Mouse (Mus musculus) kidney, adult 11 months (tissue): Measurements from ENCODE around the gene Nthl1.
A peak's percentile ranks its signal among the peaks of the same experiment; 100 is the strongest.
"Not testable (repeated sequence)": the region's sequence is repeated elsewhere in the genome, so short reads cannot be mapped to it uniquely, and the experiment has no call there.

Experiments
- DNase-seq: peaks from one replicate; pipeline ENCODE4 v3.0.0; 2022

Gene Nthl1

DNA sequence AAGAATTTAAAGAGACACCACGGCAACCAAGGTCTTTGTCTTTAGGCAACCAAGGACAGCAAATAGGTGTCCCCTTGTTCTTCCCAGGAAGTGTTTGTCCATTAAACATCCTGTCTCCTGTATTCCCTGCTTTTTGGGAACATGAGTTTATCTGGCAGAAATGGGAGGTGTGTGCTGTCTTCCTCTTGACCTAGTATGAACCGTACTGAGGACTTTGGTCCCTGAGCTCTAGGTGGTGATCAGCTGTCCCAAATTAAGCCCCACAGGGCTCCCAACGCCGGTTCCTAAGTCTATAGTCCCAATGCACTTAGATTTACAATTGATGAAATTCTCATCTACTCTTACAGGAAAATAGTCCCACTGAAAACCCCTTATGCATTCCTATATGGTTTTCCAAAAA, 18.3 kb downstream of the Nthl1 start:
- no peak for DNase-seq

DNA sequence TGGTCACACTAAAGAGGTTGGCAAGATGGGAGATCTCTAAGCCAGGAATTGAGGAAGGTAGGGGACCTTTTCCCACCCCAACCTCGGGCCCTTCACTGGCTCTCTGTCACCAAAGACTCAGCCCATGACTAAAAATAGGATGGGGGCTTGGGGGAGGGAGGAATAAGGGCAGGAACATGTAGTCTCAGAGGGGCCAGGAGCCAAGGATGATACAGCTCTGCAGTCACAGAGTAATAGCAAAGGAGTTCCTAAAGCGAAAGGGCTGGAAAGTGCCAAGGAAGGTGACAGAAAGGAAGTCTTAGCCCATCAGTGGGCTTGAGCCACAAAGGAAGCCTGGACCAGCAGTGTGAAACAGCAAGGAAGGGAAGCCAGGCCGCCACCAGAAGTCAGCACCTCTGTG, 19.4 kb downstream of the Nthl1 start:
- DNase-seq: no peak

DNA sequence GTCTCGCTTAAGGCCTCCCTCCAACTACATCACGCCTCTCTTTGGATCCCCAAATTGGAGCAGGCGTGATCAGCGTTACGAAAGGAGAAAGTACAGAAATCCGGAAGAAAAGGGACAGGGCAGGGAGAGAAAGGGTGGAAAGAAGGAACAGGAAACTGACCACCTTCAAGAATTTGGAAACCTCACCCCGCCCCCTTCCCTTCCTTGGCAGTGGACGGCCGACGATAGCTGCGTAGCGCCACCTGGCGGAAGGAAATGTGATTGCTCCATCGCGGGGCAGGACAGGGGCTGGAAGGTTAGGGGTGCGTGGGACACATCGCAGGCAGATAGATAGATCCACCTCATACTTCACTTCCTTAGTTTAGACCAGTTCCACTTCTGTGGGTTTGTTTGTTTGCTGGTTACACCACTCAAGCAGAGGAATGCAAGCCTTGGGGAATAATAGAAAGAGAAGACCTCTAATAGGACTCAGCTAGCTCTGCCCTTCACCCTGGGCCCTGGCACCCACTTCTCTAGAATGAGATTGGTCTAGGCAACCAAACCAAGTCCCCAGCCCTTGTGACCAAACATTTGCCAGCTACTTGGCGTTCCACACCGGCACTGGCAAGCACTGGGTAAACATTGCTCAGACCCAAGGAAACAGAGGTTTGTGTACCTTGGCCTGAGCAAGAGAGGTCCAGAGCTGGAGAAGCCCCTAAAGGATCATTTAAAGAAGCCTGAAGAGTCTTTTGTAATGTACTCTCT, 21.7 kb downstream of the Nthl1 start:
- peak; percentile 57 for DNase-seq

DNA sequence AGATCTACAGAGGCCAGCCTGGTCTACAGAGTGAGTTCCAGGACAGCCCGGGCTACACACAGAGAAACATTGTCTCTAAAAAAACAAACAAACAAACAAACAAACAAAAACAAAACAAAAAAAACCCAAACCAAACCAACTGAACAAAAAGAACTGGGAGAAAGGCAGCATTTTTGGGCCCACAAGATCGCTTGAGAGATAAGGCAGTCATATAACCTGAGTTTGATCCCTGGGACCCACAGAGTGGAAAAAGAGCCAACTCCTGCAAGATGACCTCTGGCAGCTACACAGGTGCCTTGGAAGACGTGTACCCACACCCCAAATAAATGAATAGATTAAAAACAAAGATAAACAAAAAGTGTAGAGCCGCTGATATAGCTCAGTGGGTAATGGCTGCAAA, 22.5 kb downstream of the Nthl1 start:
- DNase-seq: no peak

DNA sequence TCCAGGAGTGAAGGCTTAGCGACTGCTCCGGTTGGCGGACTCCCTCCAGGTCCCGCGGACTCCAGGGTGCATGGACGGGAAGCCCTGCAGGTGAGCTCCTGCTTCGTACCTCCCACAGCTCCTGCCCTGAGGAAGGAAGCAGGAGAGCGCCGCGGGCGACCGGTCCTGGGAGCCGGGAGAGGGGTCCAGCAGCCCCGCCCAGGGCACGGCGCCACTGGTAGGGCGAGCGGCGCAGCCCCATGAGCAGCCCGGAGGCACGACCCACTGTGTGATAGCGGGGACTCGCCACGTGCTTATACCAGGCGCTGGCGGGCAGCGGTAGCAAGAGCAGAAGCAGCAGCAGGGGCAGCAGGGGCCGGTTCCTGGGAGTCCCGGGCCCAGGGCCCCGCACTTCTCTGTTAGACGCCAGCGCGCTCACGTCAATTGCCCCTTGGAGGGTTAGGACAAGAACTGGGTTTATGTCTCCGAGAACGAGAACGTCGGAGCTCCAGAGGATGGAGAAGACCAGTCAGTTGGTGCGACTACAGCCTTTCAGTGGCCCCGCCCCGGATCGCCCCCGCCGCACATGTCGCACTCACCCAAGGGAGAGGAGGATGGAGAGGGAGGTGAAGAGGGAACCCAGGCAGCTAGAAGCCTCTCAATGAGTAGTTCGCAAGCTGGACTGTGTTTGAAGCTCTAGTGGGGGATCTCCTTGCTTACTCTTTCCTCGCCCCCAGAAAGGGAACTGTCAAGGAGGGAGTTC, 25.7 kb downstream of the Nthl1 start, which contains the start of gene Npw:
Gene Npw (minus strand): TSS at position 441 of the 742 bp plus-strand sequence.
- DNase-seq: no peak

DNA sequence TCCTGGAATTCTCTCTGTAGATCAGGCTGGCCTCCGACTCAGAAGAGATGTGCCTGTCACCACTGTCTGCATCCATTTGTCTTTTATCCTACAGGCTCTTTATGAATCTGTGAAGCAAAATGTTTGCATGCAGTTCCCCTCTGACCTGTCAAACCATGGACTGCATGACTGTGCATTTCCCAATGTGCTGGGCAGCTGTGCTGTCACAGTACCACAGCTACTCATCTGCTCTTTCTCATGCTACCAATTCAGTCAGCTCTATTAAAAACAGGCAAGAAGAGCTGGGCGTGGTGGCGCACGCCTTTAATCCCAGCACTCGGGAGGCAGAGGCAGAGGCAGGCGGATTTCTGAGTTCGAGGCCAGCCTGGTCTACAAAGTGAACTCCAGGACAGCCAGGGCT, 34.5 kb downstream of the Nthl1 start:
- DNase-seq: not testable (repeated sequence)

DNA sequence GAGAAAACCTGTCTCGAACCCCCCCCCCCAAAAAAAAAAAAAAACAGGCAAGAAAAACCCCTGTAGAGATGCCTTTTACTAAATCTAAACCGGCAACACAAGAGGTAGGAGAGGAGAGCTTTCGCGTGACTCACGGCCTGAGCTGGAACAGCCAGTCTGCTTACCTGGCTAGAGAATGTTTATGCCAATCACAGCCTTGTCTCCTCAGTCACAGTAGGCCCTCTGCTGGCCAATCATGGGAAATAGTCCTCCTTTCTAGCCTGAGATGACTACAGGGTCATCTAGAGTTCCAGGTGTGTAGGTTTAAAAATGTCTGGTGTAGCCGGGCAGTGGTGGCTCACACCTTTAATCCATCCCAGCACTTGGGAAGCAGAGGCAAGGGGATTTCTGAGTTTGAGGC, 34.9 kb downstream of the Nthl1 start:
- DNase-seq: peak; percentile 77

DNA sequence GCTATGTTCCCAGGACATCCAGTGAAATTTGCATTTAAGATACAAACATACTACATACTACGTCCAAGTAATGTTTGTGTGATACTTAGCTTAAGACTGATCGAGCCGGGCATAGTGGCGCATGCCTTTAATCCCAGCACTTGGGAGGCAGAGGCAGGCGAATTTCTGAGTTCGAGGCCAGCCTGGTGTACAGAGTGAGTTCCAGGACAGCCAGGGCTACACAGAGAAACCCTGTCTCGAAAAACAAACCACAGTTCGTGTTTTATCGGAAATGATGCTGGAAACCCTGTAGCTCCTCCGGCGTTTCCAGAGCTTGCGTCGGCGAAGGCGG, 36.7 kb downstream of the Nthl1 start:
- DNase-seq: not testable (repeated sequence)

DNA sequence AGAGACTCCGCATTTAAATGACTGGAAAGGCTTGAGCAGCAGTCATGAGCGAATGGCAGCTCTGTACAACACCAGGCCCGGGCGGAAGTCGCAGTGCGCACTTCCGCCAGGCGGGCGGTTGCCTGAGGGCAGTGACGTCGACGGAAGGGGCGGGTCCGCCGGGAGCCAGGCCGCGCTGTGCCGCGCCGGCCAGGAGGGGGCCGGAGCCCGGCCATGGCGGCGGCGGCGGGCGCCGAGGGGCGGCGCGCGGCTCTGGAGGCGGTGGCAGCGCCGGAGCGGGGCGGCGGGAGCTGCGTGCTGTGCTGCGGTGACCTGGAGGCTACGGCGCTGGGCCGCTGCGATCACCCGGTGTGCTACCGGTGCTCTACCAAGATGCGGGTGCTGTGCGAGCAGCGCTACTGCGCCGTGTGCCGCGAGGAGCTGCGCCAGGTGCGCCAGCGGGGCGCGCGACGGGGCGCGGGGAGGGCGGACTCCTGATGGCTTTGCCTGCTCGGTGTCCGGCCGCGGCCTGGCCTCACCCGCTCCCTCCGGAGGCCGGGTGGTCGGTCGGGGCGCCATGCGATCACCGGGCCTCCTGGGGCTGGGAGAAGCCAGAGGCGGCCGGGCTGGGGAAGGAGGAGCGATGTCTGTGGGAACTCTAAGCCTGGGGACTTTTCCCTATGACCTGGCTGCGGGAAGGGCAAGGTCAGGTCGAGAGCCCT, 37.2 kb downstream of the Nthl1 start, which contains the start of gene Zfp598:
Gene Zfp598 (plus strand): TSS at position 143 of the 701 bp plus-strand sequence.
- DNase-seq: peak; percentile 92

DNA sequence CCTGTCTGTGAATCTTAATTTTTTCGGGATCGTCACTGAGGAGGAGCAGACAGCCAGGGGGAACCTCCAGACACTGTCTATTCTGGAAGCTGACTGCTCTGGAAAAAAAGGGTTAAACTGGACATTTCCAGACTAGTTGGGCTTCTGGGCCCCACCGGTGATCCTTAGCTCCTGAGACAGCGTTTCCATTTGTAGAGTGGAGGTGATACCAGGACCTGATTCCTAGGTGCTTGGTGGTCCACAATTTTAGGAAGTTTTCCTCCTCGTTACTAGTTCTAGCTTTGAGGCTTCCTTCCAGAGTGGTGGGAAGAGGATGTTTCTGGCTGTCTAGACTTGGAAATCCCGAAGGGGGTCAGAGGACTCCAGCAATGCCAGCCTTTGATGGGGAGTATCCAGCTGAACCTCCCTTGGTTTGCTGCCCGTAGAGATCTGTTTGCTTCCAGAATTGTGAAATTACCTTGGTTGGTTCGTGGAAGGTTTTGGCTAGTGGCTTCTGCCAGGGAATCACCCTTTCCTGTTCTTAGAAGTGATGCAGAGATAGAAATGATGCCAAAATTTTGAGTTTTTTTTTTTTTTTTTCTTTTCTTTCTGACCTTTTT, 37.9 kb downstream of the Nthl1 start:
- no peak for DNase-seq

DNA sequence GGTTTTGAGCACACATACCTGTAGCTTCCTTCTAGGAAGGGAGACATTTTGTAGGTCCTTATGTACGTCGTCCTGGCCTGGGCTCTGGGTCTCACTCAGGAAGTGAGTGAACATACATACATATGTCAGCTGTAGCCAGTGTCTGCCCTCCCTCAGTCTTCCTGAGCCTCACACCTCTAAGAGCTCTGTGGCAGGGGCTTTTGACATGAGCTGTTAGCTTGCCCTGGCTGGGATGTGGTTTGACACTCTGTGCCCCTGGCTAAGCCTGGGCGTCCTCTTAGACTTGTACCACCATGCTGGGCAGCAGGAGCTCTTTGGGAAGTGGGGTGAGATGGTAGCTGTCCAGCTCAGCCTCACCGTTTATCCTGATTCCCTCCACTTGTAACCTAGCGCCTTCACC, 38.9 kb downstream of the Nthl1 start:
- DNase-seq: no peak

DNA sequence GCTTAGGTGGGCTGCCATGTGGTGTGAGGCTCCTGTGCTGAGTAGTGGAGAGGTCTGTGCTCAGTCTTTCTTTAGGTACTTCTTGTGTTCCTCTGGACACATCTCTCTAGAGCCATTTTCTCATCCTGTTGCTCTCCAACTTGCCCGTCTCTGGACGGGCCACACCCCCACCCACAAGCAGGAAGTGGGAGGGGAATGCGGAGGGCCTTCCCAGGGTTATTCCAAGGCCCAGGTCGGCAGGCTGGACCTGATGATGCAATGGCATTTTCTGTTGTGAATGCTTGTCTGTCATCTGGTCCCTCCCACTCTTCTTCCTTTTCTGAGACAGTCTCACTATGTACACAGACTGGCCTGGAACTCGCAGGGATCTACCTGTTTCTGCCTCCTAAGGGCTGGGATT, 39.7 kb downstream of the Nthl1 start:
- peak; percentile 68 for DNase-seq

DNA sequence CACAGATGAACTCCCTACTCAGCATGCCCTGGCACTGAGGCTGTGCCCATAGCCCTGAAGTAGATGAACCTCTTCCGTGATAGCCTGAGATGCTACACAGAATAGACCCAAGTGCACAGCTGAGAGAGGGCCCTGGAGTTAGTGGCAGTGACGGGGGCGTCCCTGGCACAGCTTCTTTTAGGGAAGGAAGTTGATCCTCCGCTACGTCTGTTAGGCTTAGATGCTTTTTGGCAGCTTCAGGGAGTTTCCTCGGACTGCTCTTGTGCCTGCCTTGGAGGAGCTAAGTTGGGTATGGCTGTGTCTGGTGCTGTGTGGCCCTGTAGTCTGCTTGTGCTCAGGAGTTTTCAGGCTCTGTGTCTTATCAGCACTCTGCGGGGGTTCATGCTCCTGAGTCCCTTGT, 41.8 kb downstream of the Nthl1 start:
- DNase-seq: no peak

DNA sequence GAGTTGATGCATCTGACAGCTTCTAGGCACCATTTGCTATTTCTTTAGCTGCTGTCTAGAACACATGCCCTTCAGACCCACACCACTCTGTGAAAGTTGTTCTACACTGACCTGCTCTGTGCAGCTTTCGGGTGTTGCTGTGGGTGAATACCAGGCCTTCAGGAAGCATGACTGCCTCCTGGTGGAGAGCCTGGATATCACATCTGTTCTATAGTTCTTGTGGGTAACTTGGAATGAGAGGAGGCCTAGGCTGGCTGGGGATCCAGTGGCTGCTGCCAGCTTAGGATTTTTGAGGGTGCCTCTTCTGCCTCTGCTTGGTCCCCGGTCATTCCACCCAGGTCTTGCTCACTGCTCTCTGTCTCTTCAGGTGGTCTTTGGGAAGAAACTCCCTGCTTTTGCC, 43.7 kb downstream of the Nthl1 start:
- no peak for DNase-seq

DNA sequence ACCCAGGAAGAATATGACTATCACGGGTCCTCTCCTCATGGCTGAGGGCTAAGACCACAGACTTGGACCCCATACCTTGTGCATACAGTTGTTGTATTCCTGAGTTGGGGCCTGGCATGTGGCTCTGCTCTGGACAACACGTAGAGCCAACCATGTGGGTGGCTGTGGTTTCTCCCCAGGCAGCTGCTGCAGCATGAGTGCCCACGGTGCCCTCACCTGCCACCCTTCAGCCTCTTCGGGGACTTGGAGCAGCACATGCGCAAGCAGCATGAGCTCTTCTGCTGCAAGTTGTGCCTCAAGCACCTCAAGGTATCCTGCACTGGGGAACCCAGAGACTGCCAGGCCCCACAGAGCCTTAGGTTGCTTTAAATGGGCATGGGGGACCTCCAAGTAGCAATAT, 44.4 kb downstream of the Nthl1 start:
- no peak for DNase-seq

DNA sequence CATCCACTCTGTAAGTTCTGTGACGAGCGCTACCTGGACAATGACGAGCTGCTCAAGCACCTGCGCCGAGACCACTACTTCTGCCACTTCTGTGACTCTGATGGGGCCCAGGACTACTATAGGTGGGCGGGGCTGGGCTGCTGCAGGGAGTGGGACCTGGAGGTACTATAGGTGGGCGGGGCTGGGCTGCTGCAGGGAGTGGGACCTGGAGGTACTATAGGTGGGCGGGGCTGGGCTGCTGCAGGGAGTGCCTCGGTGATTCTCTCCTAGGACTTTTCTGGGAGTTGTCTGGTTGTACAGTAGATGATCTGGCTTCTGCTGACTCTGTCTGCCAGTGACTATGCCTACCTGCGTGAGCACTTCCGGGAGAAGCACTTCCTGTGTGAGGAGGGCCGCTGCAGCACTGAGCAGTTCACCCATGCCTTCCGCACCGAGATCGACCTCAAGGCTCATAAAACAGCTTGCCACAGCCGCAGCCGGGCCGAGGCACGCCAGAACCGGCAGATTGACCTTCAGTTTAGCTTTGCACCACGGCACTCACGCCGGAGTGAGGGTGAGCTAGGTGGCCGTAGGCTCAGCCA, 45.1 kb downstream of the Nthl1 start:
- DNase-seq: no peak

DNA sequence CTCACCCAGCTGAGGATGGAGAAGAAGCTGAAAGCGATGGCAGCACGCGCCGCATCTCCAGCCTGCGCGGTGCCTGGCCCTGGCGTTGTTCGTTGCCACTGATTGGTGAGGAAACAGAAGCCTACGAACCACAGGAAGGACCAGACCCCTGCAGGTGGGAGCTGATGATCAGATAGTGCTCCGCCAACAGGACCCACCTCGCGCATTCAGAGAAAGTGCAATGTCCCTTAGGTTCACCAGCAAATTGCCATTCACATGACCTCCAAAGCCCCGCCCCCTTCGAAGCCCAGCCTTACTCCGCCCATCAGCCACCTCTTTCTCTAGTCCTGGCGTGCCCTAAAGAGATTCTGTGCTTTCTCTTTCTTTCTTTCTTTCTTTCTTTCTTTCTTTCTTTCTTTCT, 54.0 kb downstream of the Nthl1 start:
- DNase-seq: peak; percentile 49

DNA sequence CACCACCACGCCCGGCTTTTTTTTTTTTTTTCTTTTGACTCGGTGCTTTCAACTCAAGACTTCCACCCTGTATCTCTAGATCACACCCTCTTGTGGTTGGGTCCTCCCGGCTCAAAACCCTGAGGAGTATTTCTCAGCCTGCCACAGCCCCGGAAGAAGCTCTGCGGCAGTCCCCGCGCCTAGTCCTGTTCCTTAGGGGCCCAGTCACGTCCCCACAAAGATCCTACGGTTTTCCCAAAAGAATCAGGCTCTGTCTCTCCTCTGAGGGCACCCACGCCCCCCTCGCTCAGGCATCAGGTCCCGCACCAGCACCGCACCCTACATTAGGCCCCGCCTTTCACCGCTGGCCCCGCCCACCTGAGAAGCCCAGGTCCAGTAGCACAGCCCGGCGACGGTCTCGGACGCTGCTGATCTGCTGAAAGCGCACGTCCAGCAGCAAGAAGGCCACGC, 54.7 kb downstream of the Nthl1 start:
- DNase-seq: no peak

DNA sequence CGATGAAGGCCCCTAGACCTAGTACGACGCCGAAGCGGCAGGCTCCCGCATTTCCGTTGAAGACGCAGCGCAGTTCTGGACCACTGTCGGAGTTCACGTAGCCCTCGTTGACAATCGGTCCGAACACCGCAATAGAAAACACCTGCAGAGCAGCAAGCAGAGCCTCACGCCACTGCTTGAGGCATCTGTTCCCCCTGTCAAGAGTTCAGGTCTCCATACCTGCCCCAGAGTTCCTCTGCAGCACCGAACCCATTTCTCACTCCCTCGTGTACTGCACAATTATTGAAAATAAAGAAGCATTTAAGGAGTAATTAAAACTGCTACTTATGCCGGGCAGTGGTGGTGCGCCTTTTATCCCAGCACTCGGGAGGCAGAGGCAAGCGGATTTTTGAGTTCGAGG, 55.1 kb downstream of the Nthl1 start:
- no peak for DNase-seq
